Mouse (Mus musculus) frontal cortex, postnatal 36 days (tissue): ENCODE measurements around the gene Tep1.

Source experiments
- DNase-seq, 2 experiments: peaks; one replicate each; pipeline ENCODE4 v3.0.0; 2022; ENCODE audit warnings: low spot score in 2 of 2

The Tep1 gene

DNA sequence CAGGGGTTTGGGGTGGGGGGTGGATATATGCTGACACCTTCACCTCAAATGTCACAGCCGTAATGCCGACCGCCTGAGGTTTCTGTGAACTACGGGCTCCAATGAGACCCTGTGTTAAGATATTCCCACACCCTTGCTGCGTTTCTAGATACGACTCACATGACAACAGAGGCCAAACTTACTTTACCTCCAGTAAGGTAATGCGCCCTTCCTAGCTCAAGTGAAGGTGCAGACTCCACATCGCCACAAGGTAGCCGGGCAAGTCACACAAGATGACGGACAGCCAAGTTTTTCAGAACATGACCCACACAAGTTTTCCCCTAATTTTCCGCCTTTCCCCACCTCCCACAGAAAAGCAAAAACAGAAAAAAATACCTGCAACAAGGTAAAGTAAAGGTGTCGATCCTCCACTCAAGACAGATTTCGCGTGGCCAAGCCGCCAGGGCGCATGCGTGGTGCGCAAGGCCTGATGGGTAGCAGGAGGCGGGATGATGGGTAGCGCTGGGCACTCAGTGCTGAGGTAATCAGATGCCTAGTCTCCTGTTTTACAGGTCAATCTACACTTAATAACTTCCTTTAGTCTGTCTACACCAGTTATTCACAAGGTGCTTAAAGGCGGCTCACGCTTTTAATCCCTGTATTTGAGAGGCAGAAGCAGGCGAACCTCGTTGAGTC lies 75.0 kb downstream of the Tep1 start:
- DNase-seq = no peak

DNA sequence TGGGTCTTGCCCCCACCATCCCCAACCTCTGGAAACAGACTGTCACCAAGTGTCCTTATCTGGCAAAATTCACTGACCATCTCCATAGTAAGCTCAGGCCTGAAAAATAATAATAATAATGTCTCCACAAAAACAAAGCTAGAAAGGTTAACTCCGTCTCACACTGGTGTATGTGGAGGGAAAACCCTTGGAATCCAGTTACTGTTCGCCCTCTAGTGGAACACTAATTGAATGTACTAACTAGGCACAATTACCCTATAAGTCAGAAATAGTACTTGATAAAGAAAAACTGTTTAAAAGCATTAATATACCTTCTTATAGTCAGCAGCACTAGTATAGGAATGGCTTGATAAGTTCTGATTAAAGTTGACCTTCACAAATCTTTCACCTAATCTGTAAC lies 82.2 kb downstream of the Tep1 start:
- DNase-seq = no peak

DNA sequence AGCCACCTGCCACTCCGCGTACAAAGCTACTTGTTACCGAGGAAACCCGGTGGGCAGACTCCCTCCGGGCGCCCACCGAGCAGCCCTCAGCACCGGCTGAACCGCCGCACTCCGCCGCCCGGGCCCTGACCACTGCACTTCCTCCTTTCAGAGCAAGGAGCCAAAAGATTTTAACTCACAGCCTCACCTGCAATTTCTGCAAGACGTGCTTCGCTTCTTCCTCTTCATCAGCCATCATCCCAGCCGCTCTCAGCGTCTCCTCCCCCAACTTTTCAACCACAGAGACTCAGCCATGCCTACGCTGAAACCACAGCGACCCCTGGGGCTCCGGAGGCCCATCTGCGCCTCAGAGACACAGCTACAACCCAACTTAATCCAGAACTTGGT lies 85.1 kb downstream of the Tep1 start, which contains the start of gene Ttc5:
Gene Ttc5 (minus strand): TSS at position 269 of the 387 bp plus-strand sequence.
- peak; percentile 89 to 94 for DNase-seq

DNA sequence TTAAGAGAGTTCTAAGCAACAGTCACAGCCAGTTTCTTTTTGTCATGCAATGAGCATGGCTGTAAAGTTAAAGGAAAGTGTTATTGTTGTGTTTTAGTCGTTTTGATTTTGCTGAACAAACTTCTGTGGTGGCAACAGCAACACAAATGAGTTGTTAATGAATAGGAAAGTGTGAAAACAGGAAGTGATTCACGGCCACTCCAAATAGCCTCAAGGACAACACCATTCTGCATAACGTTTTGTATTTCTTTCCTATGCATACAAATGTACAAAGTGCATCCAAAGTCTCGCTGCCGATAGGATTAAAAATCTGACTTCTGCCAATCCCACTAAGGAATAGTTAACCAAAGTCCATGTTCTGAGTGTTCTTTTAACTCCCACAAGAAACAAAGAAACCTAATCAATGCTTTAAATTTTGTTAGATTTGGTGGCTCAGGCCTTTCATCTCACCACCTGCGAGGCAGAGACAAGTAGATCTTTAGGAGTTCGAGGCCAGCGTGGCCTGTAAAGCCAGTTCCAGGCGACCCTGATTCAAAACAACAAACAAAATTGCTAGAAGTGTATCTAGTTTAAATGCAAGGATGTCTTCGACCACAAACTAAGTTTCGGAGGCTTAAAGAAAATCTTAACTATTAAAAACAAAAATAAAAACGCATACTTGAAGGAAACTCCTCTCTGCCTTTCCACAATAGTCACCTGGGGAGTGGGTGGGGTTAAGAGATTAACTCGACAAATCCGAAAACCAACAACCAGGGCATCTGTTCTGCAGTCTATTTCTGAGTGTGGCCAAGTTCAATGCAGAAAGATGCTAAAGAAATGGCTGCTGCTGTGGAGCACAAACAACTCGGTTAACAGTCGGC lies 85.7 kb downstream of the Tep1 start:
- no peak for DNase-seq

DNA sequence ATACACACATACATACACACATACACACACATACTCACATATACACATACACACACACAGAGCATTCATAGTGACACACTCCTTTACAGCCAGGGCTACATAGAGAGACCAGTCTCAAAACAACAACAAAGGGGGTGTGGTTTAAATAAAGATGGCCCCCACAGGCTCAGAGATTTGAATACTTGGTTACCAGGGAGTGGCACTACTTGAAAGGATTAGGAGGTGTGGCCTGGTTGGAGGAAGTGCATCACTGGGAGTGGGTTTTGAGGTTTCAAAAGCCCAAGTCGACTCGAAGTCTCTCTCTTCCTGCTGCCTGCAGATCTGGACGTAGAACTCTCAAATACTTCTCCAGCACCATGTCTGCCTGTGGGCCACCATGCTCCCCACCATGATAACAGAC lies 88.2 kb downstream of the Tep1 start:
- DNase-seq = no peak
